Mouse (Mus musculus): ENCODE measurements around the gene Ednra. TPM values are rescaled to one million over a fixed set of nuclear protein-coding genes. Genes with fewer than 3 reads are reported as not detected.

Ednra gene
- polyA plus RNA-seq (2021; fragmentation: Nextera tagmentation): 2.2 and 2.9 TPM in 2 replicates
- long read RNA-seq, experiment 1, partial matches to known transcripts: 3 of 8 reads
- long read RNA-seq, experiment 1, other reads (novel, unspliced or antisense): 2 of 8 reads
- long read RNA-seq, experiment 2, partial matches to known transcripts: 2 of 2 reads
- long read RNA-seq, experiment 2, other reads (novel, unspliced or antisense): 0 of 2 reads

GRCm38 (mm10) chr8:77724046-77724930 is at the start of gene Ednra:
Gene Ednra (minus strand): TSS chr8:77724464.

Other genes starting within 250 kb of the Ednra start
- gene Arhgap10, start 206.5 kb downstream of the Ednra start, polyA plus RNA-seq (2021; fragmentation: Nextera tagmentation): 5.7 and 6.8 TPM in 2 replicates
- 3.9 and 8.8 TPM in 2 replicates for gene Prmt9, start 175.1 kb downstream of the Ednra start, polyA plus RNA-seq (2021; fragmentation: Nextera tagmentation)
- 62.5 and 102 TPM in 2 replicates for gene Tmem184c, start 113.8 kb downstream of the Ednra start, polyA plus RNA-seq (2021; fragmentation: Nextera tagmentation)

Data from left cerebral cortex, adult 6 months (tissue).